Mouse (Mus musculus) thymus, adult 2 months (tissue): ENCODE data around the gene Medag.

ENCODE experiments used
- CTCF ChIP-seq: fragments of 200-500 bp; IDR thresholded peaks from 2 replicates; pipeline ENCODE4 v1.5.1; 2012; ENCODE audit warnings: mild to moderate bottlenecking, control low read depth, low read length, moderate library complexity, borderline replicate concordance; ENCODE audit not compliant: control insufficient read depth, poor library complexity, insufficient read depth; ENCODE audit errors: extremely low read depth
- POLR2A ChIP-seq: fragments of 200-500 bp; IDR thresholded peaks from 2 replicates; pipeline ENCODE4 v1.6.1; 2012; ENCODE audit warnings: mild to moderate bottlenecking, low read length, control low read depth, moderate library complexity; ENCODE audit not compliant: control insufficient read depth, poor library complexity, insufficient read depth; ENCODE audit errors: extremely low read depth

GRCm38 (mm10) chr5:149474142-149474541 lies 62.6 kb downstream of the Medag start:
- TF ChIP-seq CTCF (no peak), POLR2A (no peak)
